Mouse (Mus musculus) intestine, embryonic 16.5 days (tissue): ENCODE results near the gene Hist1h2ah. TPM values are rescaled to one million over a fixed set of nuclear protein-coding genes. Genes with fewer than 3 reads are reported as not detected.

ENCODE experiments used
- ATAC-seq: fragments of 200-750 bp; cut with Nextera tagmentation; 2 replicates; pipeline ENCODE4 v1.8.0; 2017; ENCODE audit warnings: moderate TSS enrichment, moderate library complexity
- H3K27ac ChIP-seq: fragments of 300-500 bp; sonication (generic); 2 replicates; pipeline ENCODE4 v1.5.1; 2014; ENCODE audit warnings: mild to moderate bottlenecking, low read length
- H3K27me3 ChIP-seq: fragments of 300-500 bp; sonication (generic); replicated peaks from 2 replicates; pipeline ENCODE4 v1.6.1; 2014; ENCODE audit warnings: low read length, control low read depth, mixed read lengths; ENCODE audit not compliant: control insufficient read depth, insufficient read depth
- H3K36me3 ChIP-seq: fragments of 300-500 bp; sonication (generic); 2 replicates; pipeline ENCODE4 v1.6.1; 2014; ENCODE audit warnings: low read length, control low read depth; ENCODE audit not compliant: control insufficient read depth, insufficient read depth
- H3K4me1 ChIP-seq: fragments of 300-500 bp; sonication (generic); 2 replicates; pipeline ENCODE4 v1.6.1; 2014; ENCODE audit warnings: low read length, control low read depth, mixed read lengths; ENCODE audit not compliant: control insufficient read depth, insufficient read depth
- H3K4me2 ChIP-seq: fragments of 300-500 bp; sonication (generic); 2 replicates; pipeline ENCODE4 v1.6.1; 2014; ENCODE audit warnings: low read depth, low read length, control low read depth
- H3K4me3 ChIP-seq: fragments of 300-500 bp; sonication (generic); 2 replicates; pipeline ENCODE4 v1.5.1; 2014; ENCODE audit warnings: mild to moderate bottlenecking, low read length
- H3K9ac ChIP-seq: fragments of 300-500 bp; sonication (generic); 2 replicates; pipeline ENCODE4 v1.6.1; 2014; ENCODE audit warnings: low read depth, low read length
- H3K9me3 ChIP-seq: fragments of 300-500 bp; sonication (generic); 2 replicates; pipeline ENCODE4 v1.6.1; 2016; ENCODE audit warnings: low read length, control low read depth; ENCODE audit not compliant: control insufficient read depth
- WGBS: fragments of 180-500 bp; shearing (Covaris S2); extraction: QIAGEN DNeasy Blood & Tissue Kit; methylation state at CpG from one replicate; pipeline ENCODE4 v1.1.7; 2014; 5-methylcytosine and 5-hydroxymethylcytosine counted together
- polyA plus RNA-seq: library from polyadenylated mRNA; unstranded; fragments of >200 nt; fragmentation: Nextera tagmentation; extraction: Ambion mirVana; gene quantifications from 2 replicates; pipeline ENCODE4 v1.2.1, GENCODE M21; 2015

The Hist1h2ah gene
- polyA plus RNA-seq, 1 experiment from 2014 or later, result 5.1 TPM

GRCm38 (mm10) chr13:22040464-22041141, 5.2 kb upstream of the Hist1h2ah start:
- under 1% methylated on average over 14 of the region's 24 CpGs for WGBS

DNA sequence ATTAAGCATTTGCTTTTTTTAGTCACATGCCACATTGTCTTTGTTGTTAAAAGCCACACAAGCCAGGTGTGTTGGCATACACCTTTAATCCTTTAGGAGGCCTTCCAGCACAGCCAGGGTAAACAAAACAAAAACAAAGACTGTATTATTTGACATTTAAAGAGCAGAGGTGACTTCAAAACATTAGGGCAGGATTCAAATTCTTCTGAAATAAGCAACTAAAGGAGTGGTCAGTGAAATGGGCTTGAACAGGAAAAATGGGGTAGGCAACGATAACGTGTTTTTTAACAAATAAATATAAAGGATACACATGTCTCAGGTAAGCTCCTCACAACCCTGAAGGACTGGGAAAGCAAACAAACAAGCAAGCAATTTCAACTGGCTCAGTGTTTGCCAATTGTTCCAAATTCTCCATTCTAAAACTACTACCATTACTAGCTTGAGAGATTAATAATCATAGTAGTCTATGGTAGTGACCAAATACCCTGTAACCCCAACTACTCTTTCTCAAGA, 4.6 kb upstream of the Hist1h2ah start:
- Histone ChIP-seq H3K36me3 (no peaks in the 10 kb centered on the region), H3K27me3 (no peaks in the 10 kb centered on the region), H3K4me2 (peak overlapping the region; percentile 80), H3K9me3 (no peaks in the 10 kb centered on the region), H3K27ac (peak overlapping the region; percentile 94), H3K4me1 (peaks cover 19% of the 10 kb centered on the region), H3K4me3 (peak overlapping the region; percentile 51), H3K9ac (peak overlapping the region; percentile 69)
- 8% methylated on average over 2 of the region's 2 CpGs for WGBS
- no peak for ATAC-seq

More at GRCm38 (mm10) chr13:22040464-22041141, 5.2 kb upstream of the Hist1h2ah start:
- Histone ChIP-seq H3K4me2 (peak overlapping the region; percentile 80), H3K36me3 (no peaks in the 10 kb centered on the region), H3K27ac (peak overlapping the region; percentile 94), H3K4me1 (peaks cover 19% of the 10 kb centered on the region), H3K9ac (peak overlapping the region; percentile 69), H3K9me3 (no peaks in the 10 kb centered on the region), H3K4me3 (peak overlapping the region; percentile 51), H3K27me3 (no peaks in the 10 kb centered on the region)
- ATAC-seq, result peak; percentile 41

DNA sequence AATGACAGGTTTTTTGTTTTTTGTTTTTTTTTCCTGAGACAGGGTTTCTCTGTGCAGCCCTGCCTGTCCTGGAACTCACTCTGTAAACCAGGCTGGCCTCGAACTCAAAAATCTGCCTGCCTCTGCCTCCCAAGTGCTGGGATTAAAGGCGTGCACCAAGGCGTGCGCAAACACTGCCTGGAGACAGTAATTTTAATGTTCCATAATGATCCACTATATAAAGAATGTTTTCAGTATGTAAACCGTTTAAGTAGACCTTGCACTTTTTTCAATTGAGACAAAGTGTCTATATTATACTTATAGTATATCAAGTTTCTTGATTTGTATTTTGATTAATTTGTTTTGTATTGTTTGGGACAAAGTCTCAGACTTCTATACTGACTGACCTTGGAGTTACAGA, 4.0 kb upstream of the Hist1h2ah start:
- Histone ChIP-seq H3K27me3 (no peaks in the 10 kb centered on the region), H3K9ac (no peak overlapping the region), H3K4me1 (peaks cover 15% of the 10 kb centered on the region), H3K4me2 (no peak overlapping the region), H3K9me3 (no peaks in the 10 kb centered on the region), H3K36me3 (no peaks in the 10 kb centered on the region), H3K4me3 (no peak overlapping the region), H3K27ac (no peak overlapping the region)
- 66% methylated on average over 5 of the region's 5 CpGs for whole genome bisulfite sequencing
- ATAC-seq, result no peak

DNA sequence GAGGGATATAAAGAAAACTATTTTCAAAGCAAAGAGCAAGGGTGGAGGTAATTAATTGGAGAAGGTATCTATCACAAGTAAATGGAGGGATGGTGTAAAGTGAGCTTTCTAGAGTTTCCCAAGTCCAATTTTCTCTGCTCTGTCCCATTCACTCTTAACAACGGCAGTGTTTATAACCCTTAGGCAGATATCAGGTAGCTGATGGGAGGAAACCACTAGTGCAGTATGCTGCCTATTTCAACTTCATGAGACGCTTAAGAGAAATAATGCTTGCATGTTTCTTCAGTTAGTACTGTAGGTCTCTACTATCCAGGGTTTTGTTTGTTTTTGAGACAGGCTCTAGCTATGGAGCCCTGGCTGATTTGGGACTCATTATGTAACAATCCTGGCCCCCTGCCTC, 2.0 kb upstream of the Hist1h2ah start:
- H3K27ac ChIP-seq, result no peak overlapping the region
- peaks cover 15% of the 10 kb centered on the region for H3K4me1 ChIP-seq
- H3K27me3 ChIP-seq, result no peaks in the 10 kb centered on the region
- 61% methylated on average over 2 of the region's 2 CpGs for WGBS
- H3K4me3 ChIP-seq, result no peak overlapping the region
- no peak for ATAC-seq
- H3K4me2 ChIP-seq, result no peak overlapping the region
- no peaks in the 10 kb centered on the region for H3K36me3 ChIP-seq
- H3K9me3 ChIP-seq, result no peaks in the 10 kb centered on the region
- H3K9ac ChIP-seq, result 0 out of 2 replicates have a peak overlapping the region, but pooled peaks have one; percentile 29

GRCm38 (mm10) chr13:22036986-22037385, 1.6 kb upstream of the Hist1h2ah start:
- H3K4me1 ChIP-seq, result peaks cover 13% of the 10 kb centered on the region
- WGBS, result 62% methylated on average over 3 of the region's 3 CpGs
- H3K9ac ChIP-seq, result peak overlapping the region; percentile 67
- H3K27ac ChIP-seq, result peak overlapping the region; percentile 82
- ATAC-seq, result no peak
- peak overlapping the region; percentile 70 for H3K4me2 ChIP-seq
- no peaks in the 10 kb centered on the region for H3K36me3 ChIP-seq
- H3K27me3 ChIP-seq, result no peaks in the 10 kb centered on the region
- H3K9me3 ChIP-seq, result no peaks in the 10 kb centered on the region
- H3K4me3 ChIP-seq, result peak overlapping the region; percentile 47

DNA sequence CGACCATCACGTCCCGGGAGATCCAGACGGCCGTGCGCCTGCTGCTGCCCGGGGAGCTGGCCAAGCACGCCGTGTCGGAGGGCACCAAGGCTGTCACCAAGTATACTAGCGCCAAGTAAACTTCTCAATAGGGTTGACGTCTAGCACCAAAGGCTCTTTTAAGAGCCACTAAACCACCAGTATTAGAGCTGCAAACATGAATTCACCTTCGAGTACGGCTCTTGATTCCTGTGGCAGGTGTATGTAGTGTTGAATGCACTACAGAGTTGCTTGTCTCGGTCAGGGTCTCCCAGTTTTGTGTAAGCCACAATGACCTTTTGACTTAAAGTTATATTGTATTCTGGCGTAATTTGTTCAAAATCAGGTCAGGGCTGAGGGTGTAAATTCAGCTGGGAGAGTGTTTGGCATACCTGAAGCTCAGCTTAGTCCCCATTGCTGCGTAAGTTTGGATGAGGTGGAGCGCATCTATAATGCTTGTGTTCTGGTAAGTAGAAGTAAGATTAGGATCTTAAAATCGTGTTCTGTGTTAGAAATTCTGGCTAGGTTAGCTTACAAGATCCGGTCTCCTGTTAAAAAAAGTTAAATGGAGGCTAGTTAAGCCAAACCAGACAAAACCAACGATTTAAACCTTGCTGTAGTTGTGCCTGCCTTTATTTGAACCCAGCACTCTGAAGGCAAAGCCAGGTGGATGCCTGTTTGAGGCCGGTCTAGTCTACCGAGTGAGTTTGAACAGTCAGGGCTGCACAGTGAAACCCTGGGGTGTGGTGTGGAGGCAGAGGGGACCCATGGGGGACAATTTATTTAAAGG, 985 bp upstream of the Hist1h2ah start:
- H3K27ac ChIP-seq, result peak overlapping the region; percentile 82
- H3K4me3 ChIP-seq, result peak overlapping the region; percentile 47
- ATAC-seq, result peak; percentile 17; the same call in 1 of the 2 replicates
- H3K9ac ChIP-seq, result peak overlapping the region; percentile 67
- 3% methylated on average over 20 of the region's 23 CpGs for WGBS
- H3K9me3 ChIP-seq, result no peaks in the 10 kb centered on the region
- no peaks in the 10 kb centered on the region for H3K27me3 ChIP-seq
- peak overlapping the region; percentile 70 for H3K4me2 ChIP-seq
- H3K36me3 ChIP-seq, result no peaks in the 10 kb centered on the region
- H3K4me1 ChIP-seq, result peaks cover 12% of the 10 kb centered on the region; the same call in 1 of the 2 replicates

DNA sequence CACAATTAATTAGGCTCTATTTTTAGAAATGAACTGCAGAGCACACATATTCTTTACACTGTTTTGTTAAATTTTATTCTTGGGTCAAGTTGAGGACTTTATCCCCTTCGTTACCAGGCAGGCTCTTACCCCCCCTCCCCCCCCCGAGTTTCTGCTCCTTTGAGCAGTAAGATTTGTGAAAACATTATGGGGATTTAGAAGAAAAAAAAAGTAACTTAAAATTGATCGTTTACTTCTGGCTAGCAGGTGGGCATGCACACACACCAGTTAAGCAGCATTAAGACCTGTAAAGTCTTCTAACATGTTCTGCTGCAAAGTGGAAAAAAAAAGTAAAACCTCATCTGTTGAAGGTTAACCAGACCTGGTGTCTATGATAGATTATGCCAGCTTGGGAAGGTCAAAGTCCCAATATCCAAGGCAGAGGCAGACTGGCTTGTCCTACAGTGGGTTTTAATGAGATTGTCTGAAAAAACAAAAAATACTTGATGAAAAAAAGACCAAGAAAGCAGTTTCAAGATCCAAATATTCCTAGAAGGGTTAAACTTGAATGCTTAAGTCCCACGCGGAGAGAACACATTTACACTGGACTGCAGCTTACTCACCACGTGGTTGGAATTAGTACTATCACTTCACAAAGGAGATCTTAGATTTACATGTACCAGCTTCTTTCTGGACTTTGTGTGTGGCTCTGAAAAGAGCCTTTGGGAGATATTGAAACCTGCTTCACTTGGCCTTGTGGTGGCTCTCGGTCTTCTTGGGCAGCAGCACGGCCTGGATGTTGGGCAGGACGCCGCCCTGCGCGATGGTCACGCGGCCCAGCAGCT, 713 bp downstream of the Hist1h2ah start:
- Histone ChIP-seq H3K27me3 (no peaks in the 10 kb centered on the region), H3K9ac (peak overlapping the region; percentile 66), H3K27ac (peak overlapping the region; percentile 93), H3K4me2 (peak overlapping the region; percentile 61), H3K9me3 (no peaks in the 10 kb centered on the region), H3K36me3 (no peaks in the 10 kb centered on the region), H3K4me1 (peaks cover 4% of the 10 kb centered on the region; the same call in 1 of the 2 replicates), H3K4me3 (peak overlapping the region; percentile 48)
- peak; percentile 39 for ATAC-seq
- WGBS, result 3% methylated on average over 10 of the region's 14 CpGs

DNA sequence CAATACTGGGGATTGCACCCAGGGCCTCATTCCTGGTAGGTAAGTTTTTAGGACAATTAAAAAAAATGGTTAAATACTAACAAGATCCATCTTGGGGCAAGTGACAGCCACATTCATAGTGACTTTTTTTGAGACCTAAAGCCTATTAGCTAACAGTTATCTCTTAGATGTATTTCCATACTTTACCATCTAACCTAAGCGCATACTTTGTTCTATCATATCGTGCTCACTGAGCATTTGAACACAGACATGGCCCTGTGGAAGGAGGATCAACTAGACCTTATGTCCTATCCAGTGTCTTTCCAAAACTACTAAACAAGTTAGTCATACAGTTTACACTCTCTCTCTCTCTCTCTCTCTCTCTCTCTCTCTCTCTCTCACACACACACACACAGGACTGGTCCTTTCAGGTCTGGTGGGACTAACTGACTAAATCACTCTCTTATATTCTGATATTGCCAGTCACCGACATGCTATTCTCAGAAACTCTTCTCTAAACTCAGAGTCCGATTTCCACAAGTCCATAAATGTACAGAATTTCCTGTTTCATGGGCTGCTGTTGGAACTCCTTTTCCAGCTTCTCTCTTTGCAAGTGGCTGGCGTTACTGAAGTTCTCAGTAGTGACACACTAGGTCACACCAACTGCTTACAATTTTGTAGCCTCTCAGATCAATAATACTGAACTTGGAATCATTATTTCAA, 1.5 kb downstream of the Hist1h2ah start:
- peak overlapping the region; percentile 41 for H3K4me3 ChIP-seq
- ATAC-seq, result no peak
- no peaks in the 10 kb centered on the region for H3K36me3 ChIP-seq
- H3K9me3 ChIP-seq, result no peaks in the 10 kb centered on the region
- peak overlapping the region; percentile 78 for H3K27ac ChIP-seq
- no peaks in the 10 kb centered on the region for H3K27me3 ChIP-seq
- peaks cover 4% of the 10 kb centered on the region; the same call in 1 of the 2 replicates for H3K4me1 ChIP-seq
- H3K4me2 ChIP-seq, result peak overlapping the region; percentile 61
- peak overlapping the region; percentile 54 for H3K9ac ChIP-seq
- WGBS, result 34% methylated on average over 5 of the region's 5 CpGs
